Mouse (Mus musculus): Measurements from ENCODE around the gene Glt8d2. TPM values are rescaled to one million over a fixed set of nuclear protein-coding genes. Genes with fewer than 3 reads are reported as not detected.
A peak's percentile ranks its signal among the peaks of the same experiment; 100 is the strongest.

Glt8d2 gene
- total and polyA plus RNA-seq, 2 experiments from 2014 or later: 1.0 to 1.2 TPM

DNA sequence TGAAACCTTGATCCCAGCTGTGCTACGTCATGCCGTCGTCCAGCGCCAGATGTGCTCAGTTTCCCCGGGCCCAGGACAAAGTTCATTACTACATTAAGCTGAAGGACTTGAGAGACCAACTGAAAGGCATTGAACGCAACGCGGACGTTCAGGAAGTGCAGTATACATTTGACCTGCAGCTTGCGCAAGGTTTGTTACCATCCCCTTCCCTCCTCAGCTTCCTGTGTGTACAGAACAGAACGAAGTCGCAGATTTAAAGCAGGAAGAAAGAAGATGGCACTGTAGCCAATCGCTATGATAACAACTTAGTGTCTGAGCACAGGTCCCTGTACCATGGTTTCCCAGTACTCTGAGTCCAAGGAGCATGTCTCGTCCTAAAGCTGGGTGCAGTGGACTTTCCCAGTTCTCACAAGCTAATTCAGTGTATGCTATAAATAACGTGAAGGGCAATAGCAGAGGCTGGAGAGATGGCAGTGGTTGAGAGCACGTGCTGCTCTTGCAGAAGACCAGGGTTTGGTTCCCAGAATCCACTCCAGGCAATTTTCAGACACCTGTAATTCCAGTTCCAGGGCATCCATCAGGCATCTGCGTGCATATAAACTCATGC, 43.1 kb downstream of the Glt8d2 start:
- Histone ChIP-seq H3K36me3 (ENCODE audit: insufficient read depth, low read length) (peaks cover 41% of the 10 kb centered on the region), H3K4me2 (ENCODE audit: low read depth, low read length) (no peak overlapping the region), H3K9me3 (ENCODE audit: low read length) (no peaks in the 10 kb centered on the region), H3K27ac (no peak overlapping the region), H3K4me3 (ENCODE audit: low read length) (no peak overlapping the region), H3K27me3 (ENCODE audit: insufficient read depth, low read length) (no peaks in the 10 kb centered on the region), H3K9ac (replicated peaks; ENCODE audit: low read length) (no peak overlapping the region), H3K4me1 (ENCODE audit: insufficient read depth, low read length) (no peaks in the 10 kb centered on the region)
- 94% methylated on average over 17 of the region's 17 CpGs for WGBS
- no peak for TF ChIP-seq CTCF (IDR thresholded peaks at IDR 0.05; ENCODE audit: low read depth)
- ATAC-seq (no peak), DNase-seq (ENCODE audit: low spot score) (no peak)

GRCm38 (mm10) chr10:82646083-82646482, 44.4 kb downstream of the Glt8d2 start:
- Histone ChIP-seq H3K4me2 (ENCODE audit: low read depth, low read length) (no peak overlapping the region), H3K36me3 (ENCODE audit: insufficient read depth, low read length) (peaks cover 45% of the 10 kb centered on the region), H3K27ac (no peak overlapping the region), H3K27me3 (ENCODE audit: insufficient read depth, low read length) (no peaks in the 10 kb centered on the region), H3K4me3 (ENCODE audit: low read length) (no peak overlapping the region), H3K9me3 (ENCODE audit: low read length) (no peaks in the 10 kb centered on the region), H3K4me1 (ENCODE audit: insufficient read depth, low read length) (no peaks in the 10 kb centered on the region), H3K9ac (replicated peaks; ENCODE audit: low read length) (no peak overlapping the region)
- TF ChIP-seq CTCF (IDR thresholded peaks at IDR 0.05; ENCODE audit: low read depth): no peak
- ATAC-seq (no peak), DNase-seq (ENCODE audit: low spot score) (no peak)
- 88% methylated on average over 8 of the region's 8 CpGs for WGBS

GRCm38 (mm10) chr10:82641481-82641880, 49.0 kb downstream of the Glt8d2 start:
- H3K9ac ChIP-seq (replicated peaks; ENCODE audit: low read length): no peak overlapping the region
- H3K27ac ChIP-seq: no peak overlapping the region
- no peak overlapping the region for H3K4me3 ChIP-seq (ENCODE audit: low read length)
- no peaks in the 10 kb centered on the region for H3K4me1 ChIP-seq (ENCODE audit: insufficient read depth, low read length)
- ATAC-seq (no peak), DNase-seq (ENCODE audit: low spot score) (no peak)
- WGBS: 93% methylated on average over 9 of the region's 9 CpGs
- no peaks in the 10 kb centered on the region for H3K27me3 ChIP-seq (ENCODE audit: insufficient read depth, low read length)
- no peak overlapping the region for H3K4me2 ChIP-seq (ENCODE audit: low read depth, low read length)
- no peaks in the 10 kb centered on the region for H3K9me3 ChIP-seq (ENCODE audit: low read length)
- TF ChIP-seq CTCF (IDR thresholded peaks at IDR 0.05; ENCODE audit: low read depth): no peak
- peaks cover 56% of the 10 kb centered on the region for H3K36me3 ChIP-seq (ENCODE audit: insufficient read depth, low read length)

GRCm38 (mm10) chr10:82639032-82639698, 51.3 kb downstream of the Glt8d2 start:
- no peak overlapping the region for H3K9ac ChIP-seq (replicated peaks; ENCODE audit: low read length)
- no peak for ATAC-seq
- H3K27ac ChIP-seq: no peak overlapping the region
- peak; percentile 9; the same call in 1 of the 2 replicates for TF ChIP-seq CTCF (IDR thresholded peaks at IDR 0.05; ENCODE audit: low read depth)
- no peaks in the 10 kb centered on the region for H3K9me3 ChIP-seq (ENCODE audit: low read length)
- DNase-seq (ENCODE audit: low spot score): no peak
- no peak overlapping the region for H3K4me2 ChIP-seq (ENCODE audit: low read depth, low read length)
- no peaks in the 10 kb centered on the region for H3K27me3 ChIP-seq (ENCODE audit: insufficient read depth, low read length)
- 90% methylated on average over 8 of the region's 8 CpGs for WGBS
- no peaks in the 10 kb centered on the region for H3K4me1 ChIP-seq (ENCODE audit: insufficient read depth, low read length)
- H3K36me3 ChIP-seq (ENCODE audit: insufficient read depth, low read length): peaks cover 43% of the 10 kb centered on the region
- no peak overlapping the region for H3K4me3 ChIP-seq (ENCODE audit: low read length)

DNA sequence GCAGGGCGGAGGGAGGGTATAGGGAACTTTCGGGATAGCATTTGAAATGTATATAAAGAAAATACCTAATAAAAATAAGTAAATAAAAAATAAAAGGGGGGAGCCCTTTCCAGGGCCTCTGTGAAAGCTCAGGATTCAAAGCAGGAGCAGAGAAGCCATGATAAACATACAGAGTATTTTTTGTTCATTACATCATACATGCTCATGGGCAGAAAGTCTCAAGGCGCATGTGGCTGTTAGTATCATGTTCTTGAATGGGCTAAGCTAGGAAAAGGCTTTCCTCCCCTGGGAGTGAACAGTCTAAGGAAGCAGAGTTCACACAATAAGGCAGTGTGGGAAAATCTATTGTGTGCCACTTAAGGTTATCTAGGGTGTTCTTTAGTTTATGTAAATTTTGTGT, 54.1 kb downstream of the Glt8d2 start:
- Histone ChIP-seq H3K4me2 (ENCODE audit: low read depth, low read length) (no peak overlapping the region), H3K4me3 (ENCODE audit: low read length) (no peak overlapping the region), H3K9ac (replicated peaks; ENCODE audit: low read length) (no peak overlapping the region), H3K9me3 (ENCODE audit: low read length) (no peaks in the 10 kb centered on the region), H3K4me1 (ENCODE audit: insufficient read depth, low read length) (0 out of 2 replicates have a peak, but pooled peaks cover under 1% of the 10 kb centered on the region), H3K27me3 (ENCODE audit: insufficient read depth, low read length) (no peaks in the 10 kb centered on the region), H3K27ac (no peak overlapping the region), H3K36me3 (ENCODE audit: insufficient read depth, low read length) (peaks cover 24% of the 10 kb centered on the region)
- TF ChIP-seq CTCF (IDR thresholded peaks at IDR 0.05; ENCODE audit: low read depth): no peak
- 97% methylated on average over 3 of the region's 3 CpGs for WGBS
- no peak for DNase-seq (ENCODE audit: low spot score)
- no peak for ATAC-seq

DNA sequence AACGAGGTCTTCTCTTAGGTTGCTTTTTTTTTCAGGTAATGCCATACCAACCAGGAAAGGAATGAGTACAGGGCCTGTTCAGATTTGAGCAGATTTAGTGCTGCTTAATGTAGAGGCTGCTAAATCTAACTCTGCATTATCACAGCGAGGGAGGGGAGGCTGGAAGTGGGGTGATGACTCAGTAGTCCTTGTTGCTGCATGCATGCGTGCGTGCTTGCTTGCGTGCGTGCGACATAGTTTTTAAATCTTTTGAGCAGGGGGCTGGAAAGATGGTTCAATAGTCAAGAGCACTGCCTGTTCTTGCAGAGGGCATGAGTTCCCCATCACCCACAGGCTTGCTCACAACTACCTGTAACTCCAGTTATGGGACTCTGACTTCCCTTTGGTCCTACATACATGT, 56.1 kb downstream of the Glt8d2 start:
- Histone ChIP-seq H3K4me2 (ENCODE audit: low read depth, low read length) (no peak overlapping the region), H3K4me3 (ENCODE audit: low read length) (no peak overlapping the region), H3K4me1 (ENCODE audit: insufficient read depth, low read length) (peaks cover 11% of the 10 kb centered on the region), H3K27ac (no peak overlapping the region), H3K9me3 (ENCODE audit: low read length) (no peaks in the 10 kb centered on the region), H3K36me3 (ENCODE audit: insufficient read depth, low read length) (peaks cover 8% of the 10 kb centered on the region), H3K9ac (replicated peaks; ENCODE audit: low read length) (no peak overlapping the region), H3K27me3 (ENCODE audit: insufficient read depth, low read length) (no peaks in the 10 kb centered on the region)
- 99% methylated on average over 7 of the region's 7 CpGs for WGBS
- DNase-seq (ENCODE audit: low spot score): no peak
- TF ChIP-seq CTCF (IDR thresholded peaks at IDR 0.05; ENCODE audit: low read depth): no peak
- ATAC-seq: no peak

All from hindbrain, postnatal 0 days (tissue).